Mouse (Mus musculus): ENCODE data around the gene Sgcb.

Gene Sgcb

GRCm38 (mm10) chr5:73647261-73647900 is at the start of gene Sgcb:
Sgcb (minus strand) TSS chr5:73647790.
- DNase-seq, result peak; percentile 80 to 91

- no peak for DNase-seq
Measured at GRCm38 (mm10) chr5:73694254-73695015, 46.8 kb upstream of the Sgcb start.

GRCm38 (mm10) chr5:73693778-73694177 is 46.2 kb upstream of the Sgcb start:
- DNase-seq, result no peak

- no peak for DNase-seq
Measured at GRCm38 (mm10) chr5:73691723-73692520, 44.3 kb upstream of the Sgcb start.

- peak in 1 of 2 experiments; percentile 14 for DNase-seq
Measured at GRCm38 (mm10) chr5:73690146-73690545, 42.6 kb upstream of the Sgcb start.

- no peak for DNase-seq
Measured at GRCm38 (mm10) chr5:73688576-73688975, 41.0 kb upstream of the Sgcb start.

GRCm38 (mm10) chr5:73686149-73686548 is 38.6 kb upstream of the Sgcb start:
- peak; percentile 24 to 45 for DNase-seq

GRCm38 (mm10) chr5:73683706-73684409 is 36.3 kb upstream of the Sgcb start:
- no peak for DNase-seq

GRCm38 (mm10) chr5:73683221-73683620 is 35.6 kb upstream of the Sgcb start:
- DNase-seq, result no peak

- no peak for DNase-seq
Measured at GRCm38 (mm10) chr5:73676626-73677025, 29.0 kb upstream of the Sgcb start.

GRCm38 (mm10) chr5:73675604-73676003 is 28.0 kb upstream of the Sgcb start:
- no peak for DNase-seq

- no peak for DNase-seq
Measured at GRCm38 (mm10) chr5:73669386-73669785, 21.8 kb upstream of the Sgcb start.

GRCm38 (mm10) chr5:73667877-73668276 is 20.3 kb upstream of the Sgcb start:
- DNase-seq, result no peak

GRCm38 (mm10) chr5:73666695-73667094 is 19.1 kb upstream of the Sgcb start:
- no peak for DNase-seq

GRCm38 (mm10) chr5:73651855-73652201 is 4.2 kb upstream of the Sgcb start:
- DNase-seq, result peak in 1 of 2 experiments; percentile 18

- peak in 1 of 2 experiments; percentile 45 for DNase-seq
Measured at GRCm38 (mm10) chr5:73651061-73651854, 3.7 kb upstream of the Sgcb start, which contains the start of gene Spata18. Spata18 (plus strand) TSS chr5:73651379.

GRCm38 (mm10) chr5:73650365-73650964 is 2.9 kb upstream of the Sgcb start:
- peak in 1 of 2 experiments; percentile 38 for DNase-seq

GRCm38 (mm10) chr5:73642091-73642490 is 5.5 kb downstream of the Sgcb start:
- DNase-seq, result peak in 1 of 2 experiments; percentile 73

GRCm38 (mm10) chr5:73641058-73641457 is 6.5 kb downstream of the Sgcb start:
- DNase-seq, result no peak

GRCm38 (mm10) chr5:73637337-73638107 is 10.1 kb downstream of the Sgcb start:
- DNase-seq, result no peak

- peak; percentile 64 to 90 for DNase-seq
Measured at GRCm38 (mm10) chr5:73633141-73633540, 14.4 kb downstream of the Sgcb start.
